Mouse (Mus musculus) liver, embryonic 14.5 days (tissue): ENCODE measurements around the gene Pigk.

Experiments
- CTCF ChIP-seq: IDR thresholded peaks from 2 replicates; pipeline ENCODE4 v1.5.1; 2016; ENCODE audit warnings: antibody characterized with exemption, low read depth, control low read depth
- EP300 ChIP-seq: IDR thresholded peaks from 2 replicates; pipeline ENCODE4 v1.6.1; 2016; ENCODE audit warnings: antibody characterized with exemption, low read depth

GRCm38 (mm10) chr3:152855006-152855614 is 141.2 kb downstream of the Pigk start:
- TF ChIP-seq CTCF (no peak), EP300 (no peak)
